Mouse (Mus musculus) neural tube, embryonic 15.5 days (tissue): ENCODE data around the gene Gm45623. TPM values are rescaled to one million over a fixed set of nuclear protein-coding genes. Genes with fewer than 3 reads are reported as not detected.

Experiments used
- ATAC-seq: fragments of 200-750 bp; cut with Nextera tagmentation; 2 replicates; pipeline ENCODE4 v1.8.0; 2017; ENCODE audit warnings: mild to moderate bottlenecking, moderate TSS enrichment, moderate library complexity; ENCODE audit not compliant: low FRiP score
- H3K27ac ChIP-seq: fragments of 300-500 bp; sonication (generic); replicated peaks from 2 replicates; pipeline ENCODE4 v1.5.1; 2015; ENCODE audit warnings: mild to moderate bottlenecking, inconsistent platforms
- H3K27me3 ChIP-seq: fragments of 300-500 bp; sonication (generic); replicated peaks from 2 replicates; pipeline ENCODE4 v1.6.1; 2015; ENCODE audit warnings: inconsistent platforms
- H3K36me3 ChIP-seq: fragments of 300-500 bp; sonication (generic); 2 replicates; pipeline ENCODE4 v1.6.1; 2015; ENCODE audit warnings: inconsistent platforms
- H3K4me1 ChIP-seq: fragments of 300-500 bp; sonication (generic); 2 replicates; pipeline ENCODE4 v1.6.1; 2015; ENCODE audit warnings: inconsistent platforms
- H3K4me2 ChIP-seq: fragments of 300-500 bp; sonication (generic); 2 replicates; pipeline ENCODE4 v1.6.1; 2015; ENCODE audit warnings: inconsistent platforms, mild to moderate bottlenecking, moderate library complexity
- H3K4me3 ChIP-seq: fragments of 300-500 bp; sonication (generic); replicated peaks from 2 replicates; pipeline ENCODE4 v1.5.1; 2015; ENCODE audit warnings: mild to moderate bottlenecking, inconsistent platforms
- H3K9ac ChIP-seq: fragments of 300-500 bp; sonication (generic); replicated peaks from 2 replicates; pipeline ENCODE4 v1.6.1; 2015; ENCODE audit warnings: mild to moderate bottlenecking, inconsistent platforms
- H3K9me3 ChIP-seq: fragments of 300-500 bp; sonication (generic); replicated peaks from 2 replicates; pipeline ENCODE4 v1.6.1; 2016; ENCODE audit warnings: inconsistent platforms
- WGBS: fragments of 180-500 bp; shearing (Covaris S2); methylation state at CpG from one replicate; pipeline ENCODE4 v1.1.7; 2015; ENCODE audit warnings: mixed read lengths; 5-methylcytosine and 5-hydroxymethylcytosine counted together
- polyA plus RNA-seq: library from polyadenylated mRNA; unstranded; fragments of >200 nt; fragmentation: Nextera tagmentation; extraction: Ambion mirVana; gene quantifications from 2 replicates; pipeline ENCODE4 v1.2.1, GENCODE M21; 2015

Gene Gm45623
- polyA plus RNA-seq, 1 experiment from 2014 or later, result 2.7 TPM

DNA sequence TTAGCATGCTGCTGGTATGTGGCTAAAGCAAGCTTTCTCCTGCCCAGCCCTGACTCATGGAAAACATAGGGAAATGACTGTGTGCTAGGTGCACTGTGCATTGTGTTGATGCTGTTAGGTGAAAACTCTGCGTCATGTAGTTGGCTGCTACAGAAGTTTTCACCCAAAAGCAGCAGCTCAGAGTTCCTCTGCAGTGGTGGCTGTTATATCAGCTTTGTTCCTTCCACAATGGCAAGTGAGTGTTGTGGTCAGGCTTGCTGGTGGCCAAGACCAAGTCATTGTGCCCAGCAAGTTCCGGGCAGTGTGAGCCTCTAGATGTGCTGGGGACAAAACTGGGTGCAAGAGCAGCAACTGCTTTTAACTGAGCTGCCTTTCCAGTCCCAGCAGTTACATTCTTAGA, 41.4 kb downstream of the Gm45623 start:
- Histone ChIP-seq H3K27me3 (no peaks in the 10 kb centered on the region), H3K36me3 (peaks cover 3% of the 10 kb centered on the region; the same call in 1 of the 2 replicates), H3K9ac (no peak overlapping the region), H3K4me2 (no peak overlapping the region), H3K4me3 (no peak overlapping the region), H3K4me1 (peaks cover 27% of the 10 kb centered on the region), H3K27ac (no peak overlapping the region), H3K9me3 (no peaks in the 10 kb centered on the region)
- 100% methylated on average over 2 of the region's 2 CpGs for WGBS
- ATAC-seq, result no peak

DNA sequence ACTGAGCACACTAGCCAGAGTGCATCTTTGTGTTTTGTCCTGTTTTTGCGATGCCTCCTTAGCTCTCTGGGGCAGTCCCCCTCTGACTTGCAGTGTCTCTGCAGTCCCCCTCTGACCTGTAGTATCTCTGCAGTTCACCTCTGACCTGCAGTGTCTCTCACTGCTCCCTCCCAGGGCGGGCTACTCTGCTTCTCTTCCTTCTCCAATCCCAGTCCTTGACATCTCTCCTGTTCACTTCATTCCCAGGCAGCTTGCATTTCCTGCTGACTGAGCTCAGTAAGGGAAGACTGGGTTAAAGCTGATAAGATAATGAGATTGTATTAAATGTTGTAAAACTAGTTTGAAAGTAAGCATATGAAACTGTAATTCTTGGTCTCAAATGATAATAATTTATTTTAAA, 43.0 kb downstream of the Gm45623 start:
- ATAC-seq, result no peak
- Histone ChIP-seq H3K9ac (no peak overlapping the region), H3K27me3 (no peaks in the 10 kb centered on the region), H3K9me3 (no peaks in the 10 kb centered on the region), H3K4me1 (peaks cover 42% of the 10 kb centered on the region), H3K36me3 (peaks cover 3% of the 10 kb centered on the region; the same call in 1 of the 2 replicates), H3K4me2 (no peak overlapping the region), H3K4me3 (no peak overlapping the region), H3K27ac (no peak overlapping the region)
- 78% methylated on average over 2 of the region's 2 CpGs for WGBS

DNA sequence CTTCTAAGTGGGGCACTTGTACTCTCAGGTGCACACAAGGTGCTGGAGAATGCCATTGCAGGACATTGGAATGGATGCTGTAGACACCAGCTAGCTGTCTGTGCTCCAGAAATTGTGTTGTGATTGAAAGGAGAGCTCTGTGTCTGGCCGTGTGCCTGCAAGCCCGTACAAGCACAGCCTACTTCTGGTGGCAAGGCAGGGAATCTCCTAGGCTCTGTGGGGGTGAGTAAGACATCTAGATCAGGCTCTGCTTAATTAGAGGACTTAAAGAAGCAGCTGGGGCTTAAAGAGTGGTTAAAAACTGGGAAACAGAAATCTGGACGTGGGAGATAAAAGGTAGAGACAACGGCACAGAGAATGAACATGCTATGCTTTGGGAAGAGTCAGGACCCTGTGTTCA, 46.0 kb downstream of the Gm45623 start:
- H3K36me3 ChIP-seq, result peaks cover 3% of the 10 kb centered on the region; the same call in 1 of the 2 replicates
- peaks cover 61% of the 10 kb centered on the region for H3K4me1 ChIP-seq
- no peak overlapping the region for H3K27ac ChIP-seq
- H3K9ac ChIP-seq, result no peak overlapping the region
- ATAC-seq, result no peak
- peak overlapping the region; percentile 9 for H3K4me2 ChIP-seq
- no peak overlapping the region for H3K4me3 ChIP-seq
- 81% methylated on average over 4 of the region's 4 CpGs for WGBS
- no peaks in the 10 kb centered on the region for H3K27me3 ChIP-seq
- H3K9me3 ChIP-seq, result no peaks in the 10 kb centered on the region

DNA sequence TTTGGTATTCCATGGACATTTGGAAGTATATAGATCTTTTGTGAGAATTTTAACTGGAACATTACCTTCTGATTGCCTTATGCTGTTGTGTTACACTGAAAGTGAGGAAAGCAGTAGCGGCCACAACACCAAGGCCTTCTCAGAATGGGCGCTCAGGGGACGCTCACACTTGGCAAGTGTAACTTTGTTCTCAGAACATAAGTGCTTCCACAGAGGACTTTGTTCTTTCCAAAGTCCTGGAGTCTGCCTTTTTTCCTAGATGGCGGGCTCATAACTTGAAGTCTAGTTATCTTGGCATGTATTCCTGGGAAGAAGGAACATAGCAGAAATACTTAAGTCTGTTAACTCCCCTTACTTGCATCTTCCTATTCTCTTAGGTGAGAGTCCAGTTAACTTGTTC, 46.5 kb downstream of the Gm45623 start:
- H3K9me3 ChIP-seq, result no peaks in the 10 kb centered on the region
- H3K9ac ChIP-seq, result no peak overlapping the region
- no peaks in the 10 kb centered on the region for H3K27me3 ChIP-seq
- no peak for ATAC-seq
- H3K4me3 ChIP-seq, result no peak overlapping the region
- no peak overlapping the region for H3K27ac ChIP-seq
- 89% methylated on average over 4 of the region's 4 CpGs for WGBS
- 0 out of 2 replicates have a peak, but pooled peaks cover 1% of the 10 kb centered on the region for H3K36me3 ChIP-seq
- peaks cover 65% of the 10 kb centered on the region for H3K4me1 ChIP-seq
- H3K4me2 ChIP-seq, result peak overlapping the region; percentile 9

DNA sequence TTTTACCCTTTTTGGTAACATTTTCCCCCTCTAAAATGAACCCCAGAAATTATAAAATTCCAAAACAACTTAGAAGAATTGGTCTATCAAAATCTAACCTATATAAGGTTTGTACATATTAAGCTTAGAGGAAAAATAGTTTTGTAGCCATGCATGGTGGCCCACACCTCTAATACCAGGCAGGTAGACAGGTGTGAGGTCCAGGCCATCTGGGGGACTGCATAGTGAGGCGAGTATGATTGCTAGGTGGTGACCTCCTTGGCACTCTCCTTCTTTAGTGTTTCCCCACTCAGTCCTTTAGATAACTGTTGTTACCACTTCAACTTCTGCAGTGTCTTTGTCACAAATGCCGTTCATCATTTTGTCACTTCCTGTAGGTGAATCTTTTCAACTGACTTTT, 49.0 kb downstream of the Gm45623 start:
- H3K4me3 ChIP-seq, result peak overlapping the region; percentile 73
- H3K27ac ChIP-seq, result peak overlapping the region; percentile 99; the same call in 1 of the 2 replicates
- H3K36me3 ChIP-seq, result no peaks in the 10 kb centered on the region
- H3K9ac ChIP-seq, result peak overlapping the region; percentile 93
- H3K9me3 ChIP-seq, result no peaks in the 10 kb centered on the region
- H3K27me3 ChIP-seq, result no peaks in the 10 kb centered on the region
- peak overlapping the region; percentile 77 for H3K4me2 ChIP-seq
- ATAC-seq, result no peak
- 84% methylated on average over 2 of the region's 2 CpGs for WGBS
- peaks cover 58% of the 10 kb centered on the region for H3K4me1 ChIP-seq

DNA sequence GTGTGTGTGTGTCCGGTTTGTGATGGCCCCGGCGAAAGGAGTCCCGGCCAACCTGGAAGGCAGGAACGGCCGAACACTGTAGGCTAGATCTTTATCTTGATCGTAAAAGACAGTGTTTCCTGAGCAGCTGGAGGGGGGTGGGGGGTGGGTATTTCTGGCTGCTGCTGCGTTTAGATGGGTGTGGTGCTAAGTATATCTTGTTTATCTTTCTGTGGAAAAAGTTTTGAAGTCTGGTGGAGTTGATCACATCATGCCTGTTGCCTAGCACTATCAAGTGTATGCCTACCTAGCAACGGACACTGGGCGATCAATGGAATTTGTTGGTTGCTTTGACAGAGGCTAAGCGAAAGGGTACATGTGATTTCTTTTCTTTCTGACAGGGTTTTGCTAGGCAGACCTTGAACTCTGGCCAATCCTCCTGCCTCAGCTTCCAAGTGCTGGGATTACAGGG, 49.7 kb downstream of the Gm45623 start:
- H3K4me1 ChIP-seq, result peaks cover 52% of the 10 kb centered on the region
- no peaks in the 10 kb centered on the region for H3K27me3 ChIP-seq
- H3K36me3 ChIP-seq, result no peaks in the 10 kb centered on the region
- peak overlapping the region; percentile 93 for H3K9ac ChIP-seq
- H3K27ac ChIP-seq, result peak overlapping the region; percentile 99
- WGBS, result under 1% methylated on average over 11 of the region's 11 CpGs
- H3K9me3 ChIP-seq, result no peaks in the 10 kb centered on the region
- peak; percentile 32 for ATAC-seq
- peak overlapping the region; percentile 73 for H3K4me3 ChIP-seq
- peak overlapping the region; percentile 77 for H3K4me2 ChIP-seq

DNA sequence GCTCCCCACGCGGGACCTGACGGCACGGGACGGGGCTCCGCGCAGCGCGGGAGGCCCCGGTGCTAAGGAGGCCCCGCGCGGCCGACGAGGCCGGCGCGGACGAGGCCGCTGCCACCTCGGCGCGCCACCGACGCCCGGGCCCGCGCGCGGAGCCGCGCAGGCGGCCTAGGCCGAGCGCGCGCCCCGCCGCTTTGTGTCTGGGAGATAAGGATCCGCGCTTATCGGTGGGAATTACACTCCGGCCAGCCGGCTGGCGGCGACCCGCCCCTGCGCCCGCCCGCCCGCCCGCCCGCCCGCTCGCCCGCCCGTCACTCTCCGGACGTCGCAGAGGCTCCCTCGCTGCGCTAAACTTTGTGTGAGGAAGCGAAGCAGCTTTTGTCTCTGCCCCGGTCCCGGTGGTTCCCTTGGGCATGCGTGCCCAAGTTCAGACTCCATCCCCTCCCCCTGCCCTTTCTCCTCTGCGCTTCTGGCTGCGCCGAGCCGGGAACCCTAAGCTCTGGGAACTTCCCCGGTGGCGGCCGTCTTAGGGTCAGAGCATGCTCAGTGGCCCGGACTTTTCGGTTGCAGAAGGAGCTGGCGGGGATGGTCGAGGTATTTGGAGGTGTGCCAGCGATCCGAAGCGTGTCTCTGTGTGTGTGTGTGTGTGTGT, 50.3 kb downstream of the Gm45623 start:
- Histone ChIP-seq H3K4me2 (peak overlapping the region; percentile 77), H3K9ac (peak overlapping the region; percentile 93), H3K36me3 (no peaks in the 10 kb centered on the region), H3K9me3 (no peaks in the 10 kb centered on the region), H3K27me3 (no peaks in the 10 kb centered on the region), H3K4me1 (peaks cover 57% of the 10 kb centered on the region), H3K4me3 (peak overlapping the region; percentile 73), H3K27ac (peak overlapping the region; percentile 99)
- ATAC-seq, result peak; percentile 82
- WGBS, result 0% methylated on average over 40 of the region's 80 CpGs

DNA sequence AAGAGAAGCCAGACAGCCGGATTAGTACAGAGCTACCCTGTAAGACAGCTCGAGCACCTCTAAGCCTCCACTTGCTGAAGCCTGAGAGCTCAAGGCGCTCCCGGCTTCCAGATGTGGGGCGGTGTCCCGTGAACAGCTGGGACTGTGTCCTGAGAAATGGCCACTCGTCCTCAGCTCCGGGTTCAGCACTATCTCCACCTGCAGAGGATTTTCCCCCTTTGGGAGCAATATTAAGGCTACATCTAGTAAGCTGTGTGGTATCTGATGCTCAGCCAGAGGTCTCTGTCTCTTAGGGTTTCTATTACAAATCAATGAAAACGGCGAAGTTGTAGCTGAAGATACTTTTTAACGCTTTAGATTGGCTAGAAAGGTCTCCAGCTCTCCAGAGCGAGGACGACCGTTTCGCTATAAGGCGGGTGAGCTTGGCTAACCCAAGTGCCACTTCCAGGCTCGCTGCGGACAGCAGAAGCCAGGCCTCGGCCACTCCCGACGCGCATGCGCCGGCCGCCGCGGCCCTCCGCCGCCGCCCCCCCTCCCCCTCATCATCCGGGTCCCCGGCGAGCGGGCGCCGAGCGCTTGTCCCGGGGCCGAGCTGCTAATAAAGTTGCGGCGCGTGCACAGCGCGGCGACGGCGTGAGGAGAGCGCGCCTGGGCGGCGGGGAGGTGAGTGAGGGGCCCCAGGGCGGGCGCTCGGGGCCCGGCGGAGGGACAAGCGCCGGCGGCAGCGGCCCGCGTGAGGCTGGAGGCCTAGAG, 51.0 kb downstream of the Gm45623 start, which contains the start of gene Smad5:
Smad5 (plus strand) TSS at position 542 of the 753 bp plus-strand sequence.
- WGBS, result 4% methylated on average over 58 of the region's 62 CpGs
- Histone ChIP-seq H3K4me3 (peak within 1 kb of the TSS; percentile 73), H3K4me2 (peak within 1 kb of the TSS; percentile 77), H3K9me3 (no peaks in the 10 kb centered on the region), H3K9ac (peak within 1 kb of the TSS; percentile 93), H3K4me1 (peaks cover 60% of the 10 kb centered on the region), H3K27ac (peak within 1 kb of the TSS; percentile 99), H3K27me3 (no peaks in the 10 kb centered on the region), H3K36me3 (no peaks in the 10 kb centered on the region)
- peak; percentile 87 for ATAC-seq

Other genes starting within 250 kb of the Gm45623 start
- 3.0 and 4.4 TPM in 2 replicates for gene Fbxl21, start 231.4 kb downstream of the Gm45623 start, polyA plus RNA-seq
- 0.37 TPM in 1 of 2 replicates, not detected in the other for gene Lect2, start 205.3 kb downstream of the Gm45623 start, polyA plus RNA-seq
- gene Tgfbi, start 144.3 kb downstream of the Gm45623 start, polyA plus RNA-seq, result 7.7 and 26.4 TPM in 2 replicates
- gene Smad5, start 50.8 kb downstream of the Gm45623 start, polyA plus RNA-seq, result 16.3 and 19.0 TPM in 2 replicates
- 3.3 and 3.7 TPM in 2 replicates for gene Trpc7, start 142.2 kb upstream of the Gm45623 start, polyA plus RNA-seq